ENCODE assay signal across 11 mouse cellular contexts in the genomic region with DNA sequence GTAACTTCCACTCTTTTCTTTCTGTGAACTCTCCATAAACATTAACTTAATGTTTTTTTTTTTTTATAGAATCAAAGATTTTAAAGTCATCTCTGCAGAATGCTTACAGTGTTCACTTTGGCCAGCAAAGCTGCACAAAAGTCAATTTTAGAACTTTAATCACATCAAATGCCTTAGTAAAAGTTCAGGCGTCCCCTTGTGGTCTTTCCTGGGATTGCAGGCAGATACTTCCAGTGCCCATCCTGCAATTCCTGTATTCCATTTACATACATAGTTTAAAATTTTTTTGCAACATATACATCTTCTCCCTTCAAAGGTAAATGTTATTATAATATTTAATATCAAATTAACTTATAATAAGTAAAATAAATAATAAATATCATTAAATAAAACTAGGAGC.
DNase-seq lines count a peak whose midpoint lies in the region; ATAC-seq and TF ChIP-seq lines count a peak whose summit lies in the region.
"Had no signal": no experiment of that assay in that cellular context is flagged by ENCODE, and none has a peak within 500 bp of the region (broad histone marks: within the 10 kb centered on the region; RNA-seq: fewer than 3 reads in every experiment).

No protein-coding gene starts in this region.

- WGBS in heart, postnatal 0 days = 0% methylated on average over 1 of the region's 1 CpGs
- WGBS in neural tube, embryonic 11.5 days = 0% methylated on average over 1 of the region's 1 CpGs

- ATAC-seq in heart, postnatal 0 days (ENCODE audit: insufficient read depth, low read depth) = no peak
- no peak for ATAC-seq in neural tube, embryonic 11.5 days (ENCODE audit: insufficient read depth, low FRiP score, low TSS enrichment)
- ATAC-seq in inflammation-experienced regulatory T-cells, adult 6 months = no peak

- peak; percentile 83 for TF ChIP-seq CTCF in heart, postnatal 0 days (IDR thresholded peaks at IDR 0.05; ENCODE audit: low read depth)

- no peak overlapping the region for H3K9ac ChIP-seq in heart, postnatal 0 days (replicated peaks; ENCODE audit: low read depth, low read length)
- no peak overlapping the region for H3K9ac ChIP-seq in neural tube, embryonic 11.5 days (ENCODE audit: low read length)
- H3K9ac ChIP-seq: embryonic facial prominence, embryonic 15.5 days; limb, embryonic 15.5 days; stomach, embryonic 15.5 days had no signal

- no peaks in the 10 kb centered on the region for H3K9me3 ChIP-seq in heart, postnatal 0 days (replicated peaks; ENCODE audit: control insufficient read depth, low read length)
- H3K9me3 ChIP-seq in neural tube, embryonic 11.5 days (ENCODE audit: control insufficient read depth, low read length) = no peaks in the 10 kb centered on the region
- H3K9me3 ChIP-seq: embryonic facial prominence, embryonic 15.5 days; limb, embryonic 15.5 days; stomach, embryonic 15.5 days had no signal

- TF ChIP-seq EP300 in heart, postnatal 0 days (IDR thresholded peaks at IDR 0.05; ENCODE audit: low read depth) = no peak

- H3K4me3 ChIP-seq in heart, postnatal 0 days (ENCODE audit: low read depth, low read length) = no peak overlapping the region
- no peak overlapping the region for H3K4me3 ChIP-seq in neural tube, embryonic 11.5 days (ENCODE audit: low read depth, low read length)
- H3K4me3 ChIP-seq: embryonic facial prominence, embryonic 15.5 days; limb, embryonic 15.5 days; stomach, embryonic 15.5 days had no signal

- H3K4me2 ChIP-seq in heart, postnatal 0 days (ENCODE audit: low read depth, low read length) = no peak overlapping the region
- no peak overlapping the region for H3K4me2 ChIP-seq in neural tube, embryonic 11.5 days (ENCODE audit: low read depth)
- H3K4me2 ChIP-seq: embryonic facial prominence, embryonic 15.5 days; limb, embryonic 15.5 days; stomach, embryonic 15.5 days had no signal

- no peaks in the 10 kb centered on the region for H3K4me1 ChIP-seq in heart, postnatal 0 days (ENCODE audit: control insufficient read depth, insufficient read depth)
- no peaks in the 10 kb centered on the region for H3K4me1 ChIP-seq in neural tube, embryonic 11.5 days (ENCODE audit: control insufficient read depth, insufficient read depth, low read length)
- H3K4me1 ChIP-seq: embryonic facial prominence, embryonic 15.5 days; stomach, embryonic 15.5 days had no signal

- no peaks in the 10 kb centered on the region for H3K27me3 ChIP-seq in heart, postnatal 0 days (ENCODE audit: control insufficient read depth, insufficient read depth, low read length)
- no peaks in the 10 kb centered on the region for H3K27me3 ChIP-seq in neural tube, embryonic 11.5 days (ENCODE audit: control insufficient read depth, insufficient read depth, low read length)
- H3K27me3 ChIP-seq: embryonic facial prominence, embryonic 15.5 days; limb, embryonic 15.5 days; stomach, embryonic 15.5 days had no signal

- H3K27ac ChIP-seq in heart, postnatal 0 days (ENCODE audit: low read depth) = no peak overlapping the region
- no peak overlapping the region for H3K27ac ChIP-seq in neural tube, embryonic 11.5 days (ENCODE audit: low read depth, low read length)
- H3K27ac ChIP-seq: embryonic facial prominence, embryonic 15.5 days; limb, embryonic 15.5 days; stomach, embryonic 15.5 days had no signal

- intact Hi-C loops in heart, postnatal 25 days (cut with DNase I) = loop anchor here (2.0 to 10.0 kb wide), 3 partner anchors 107 to 483 kb away; no protein-coding TSS in a partner anchor

- H3K36me3 ChIP-seq in heart, postnatal 0 days (replicated peaks; ENCODE audit: control insufficient read depth, insufficient read depth, low read length) = no peaks in the 10 kb centered on the region
- no peaks in the 10 kb centered on the region for H3K36me3 ChIP-seq in neural tube, embryonic 11.5 days (ENCODE audit: control insufficient read depth, insufficient read depth, low read length)
- H3K36me3 ChIP-seq: embryonic facial prominence, embryonic 15.5 days; limb, embryonic 15.5 days; stomach, embryonic 15.5 days had no signal

- DNase-seq in heart, postnatal 0 days (ENCODE audit: low spot score) = peak; percentile 13
- DNase-seq in heart, postnatal 25 days (ENCODE audit: low spot score) = no peak
- DNase-seq in testis, postnatal 10 days (ENCODE audit: low spot score) = peak; percentile 79
- DNase-seq in testis, postnatal 14 days (ENCODE audit: low spot score) = no peak
- peak; percentile 30 for DNase-seq in c-Kit-positive CD71-positive TER-119-negative erythroid progenitor cells, embryonic 14.5 days (ENCODE audit: low read depth)
- peak; percentile 35 to 77 for DNase-seq in kidney, postnatal 36 days
- peak; percentile 63 for DNase-seq in neural tube, embryonic 11.5 days (ENCODE audit: low spot score)

Comparison
In these comparisons a context has a peak if more than half of its experiments do, and no peak if none do; other contexts are left out.
1. DNase-seq: peak in heart, postnatal 0 days (single experiment), testis, postnatal 10 days (single experiment), c-Kit-positive CD71-positive TER-119-negative erythroid progenitor cells, embryonic 14.5 days (single experiment), kidney, postnatal 36 days (2 of 2) and neural tube, embryonic 11.5 days (single experiment); none in heart, postnatal 25 days (single experiment) and testis, postnatal 14 days (single experiment).